Mouse (Mus musculus): Measurements from ENCODE around the gene Dcps. TPM values are rescaled to one million over a fixed set of nuclear protein-coding genes. Genes with fewer than 3 reads are reported as not detected.

Dcps gene
- polyA plus RNA-seq, 3 experiments from 2014 or later, result 83.4 to 94.5 (median 92.4) TPM

- ATAC-seq, result no peak
These were observed 67.8 kb downstream of the Dcps start for GRCm38 (mm10) chr9:35108066-35108465.

- no peak for ATAC-seq
These were observed 68.5 kb downstream of the Dcps start for GRCm38 (mm10) chr9:35107396-35107795.

DNA sequence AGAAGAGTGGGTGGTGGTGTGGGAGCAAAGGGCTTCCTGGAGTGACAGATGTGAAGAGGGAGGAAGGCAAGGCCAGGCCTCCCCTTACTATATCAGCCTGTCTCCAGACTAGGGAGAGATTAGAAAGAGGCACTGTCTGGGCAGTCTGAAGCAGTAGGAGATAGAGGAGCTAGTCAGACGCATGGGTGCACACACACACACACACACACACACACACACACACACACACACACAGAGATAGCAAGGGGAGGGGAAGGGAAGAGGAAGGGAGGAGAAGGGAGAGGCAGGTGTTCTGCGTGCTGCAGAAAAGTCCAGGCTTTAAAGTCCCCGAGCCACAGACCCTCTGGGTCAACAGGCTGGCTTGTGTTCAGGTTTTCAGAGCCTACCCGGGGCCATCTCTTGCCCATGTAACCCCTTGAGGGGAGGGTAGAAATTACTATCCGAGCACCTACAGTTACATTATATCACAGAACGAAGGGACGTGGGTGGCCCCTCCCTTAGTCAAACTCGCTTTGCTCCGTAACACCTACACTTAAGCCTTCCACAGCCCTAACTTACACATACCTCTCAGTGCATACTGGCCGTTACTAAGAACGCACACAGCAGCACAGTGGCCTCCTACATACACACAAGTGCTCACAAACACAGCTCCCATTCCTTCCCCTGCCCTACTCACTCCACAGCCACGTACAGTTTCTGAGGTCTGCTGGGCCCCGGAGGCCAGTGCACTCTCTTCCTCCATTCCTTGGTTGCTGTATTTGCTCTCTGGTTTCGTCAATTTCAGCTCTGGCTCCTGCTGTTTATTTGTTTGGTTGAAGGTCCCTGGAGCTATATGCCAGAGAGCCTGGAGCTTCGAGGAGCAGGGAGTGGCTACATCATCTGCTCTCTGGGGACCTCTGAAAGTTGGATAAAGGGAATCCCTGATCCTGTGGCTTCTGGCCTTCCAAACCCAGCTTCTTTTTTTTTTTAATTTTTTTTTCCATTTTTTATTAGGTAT, 69.7 kb downstream of the Dcps start:
- peak; percentile 67 for ATAC-seq

- no peak for ATAC-seq
These were observed 70.4 kb downstream of the Dcps start for GRCm38 (mm10) chr9:35105438-35105837.

DNA sequence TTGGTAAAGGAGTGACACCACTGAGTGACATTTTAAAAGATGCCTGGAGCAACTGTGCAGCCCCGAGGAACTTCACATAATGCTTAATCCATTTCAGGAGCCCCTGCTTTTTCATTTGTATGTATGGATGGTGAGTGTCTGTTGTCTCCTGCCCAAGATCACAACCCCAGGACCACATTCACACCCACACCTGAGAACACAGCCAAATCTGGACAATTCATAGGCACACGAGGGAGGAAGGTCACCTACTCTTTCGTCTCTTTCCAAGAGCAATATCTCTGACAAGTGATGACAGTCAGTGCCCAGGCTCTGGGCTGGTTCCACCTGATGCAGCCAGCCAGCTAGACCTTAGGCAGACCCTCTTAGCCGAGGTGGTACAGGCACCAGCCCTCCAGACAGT, 71.2 kb downstream of the Dcps start:
- ATAC-seq, result no peak

DNA sequence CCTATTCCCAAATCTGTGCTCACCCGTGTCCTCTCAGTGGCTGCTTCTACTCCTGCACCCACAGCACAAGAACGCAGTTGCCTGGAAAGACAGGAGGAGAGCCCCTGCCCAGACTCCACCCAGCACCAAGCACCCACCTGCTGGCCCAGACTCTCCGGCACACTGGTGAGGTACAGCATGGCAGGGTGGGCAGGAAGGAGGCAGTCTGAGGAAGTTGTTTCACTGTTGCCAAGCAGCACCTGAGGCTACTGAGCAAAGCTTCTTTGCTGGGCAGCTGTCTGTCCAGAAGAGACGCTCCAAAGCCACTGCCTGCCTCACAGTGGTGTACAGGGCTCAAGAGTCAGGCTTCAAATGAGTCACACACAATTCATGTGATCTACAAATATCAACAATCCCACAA, 77.1 kb downstream of the Dcps start:
- ATAC-seq, result no peak

DNA sequence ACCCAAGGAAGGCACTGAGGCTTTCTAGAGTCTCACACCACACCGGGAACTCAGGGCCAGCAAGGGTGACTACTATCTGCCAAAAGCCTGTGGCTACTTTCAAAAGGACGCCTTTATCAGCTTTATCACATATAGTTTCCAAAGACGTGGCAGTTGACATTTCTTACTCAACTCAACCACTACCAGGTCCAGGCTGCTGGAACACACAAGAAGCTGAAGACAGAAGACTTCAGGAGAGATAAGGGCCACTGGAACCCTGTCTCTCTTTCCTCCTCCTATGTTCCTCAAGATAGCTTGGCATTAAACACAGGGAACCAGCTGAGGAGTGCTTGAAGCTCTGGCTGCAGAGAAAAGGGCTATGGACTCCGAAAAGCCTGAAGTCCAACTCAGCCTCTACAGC, 78.0 kb downstream of the Dcps start:
- ATAC-seq, result no peak

- ATAC-seq, result no peak
These were observed 80.1 kb downstream of the Dcps start for GRCm38 (mm10) chr9:35095726-35096125.

- ATAC-seq, result no peak
These were observed 82.5 kb downstream of the Dcps start for GRCm38 (mm10) chr9:35093350-35093749.

GRCm38 (mm10) chr9:35092904-35093303, 83.0 kb downstream of the Dcps start:
- no peak for ATAC-seq

Other genes starting within 250 kb of the Dcps start
- 10 to 100 TPM; 11.2 to 29.1 (median 17.9) TPM for gene St3gal4, start 56.8 kb downstream of the Dcps start, polyA plus RNA-seq (2017; shearing (Covaris generic))
- 100 to 1,000 TPM in 1 of 3 experiments, 10 to 100 TPM in 2; 87.5 to 100 (median 90.5) TPM for gene Srpr, start 24.1 kb upstream of the Dcps start, polyA plus RNA-seq (2017; shearing (Covaris generic))
- gene Tirap, start 24.2 kb upstream of the Dcps start, polyA plus RNA-seq (2017; shearing (Covaris generic)), result 1 to 10 TPM; 3.8 to 4.5 (median 4.5) TPM
- 10 to 100 TPM; 22.1 to 33.3 (median 27.3) TPM for gene Foxred1, start 35.0 kb upstream of the Dcps start, polyA plus RNA-seq (2017; shearing (Covaris generic))
- gene Fam118b, start 91.7 kb upstream of the Dcps start, polyA plus RNA-seq (2017; shearing (Covaris generic)), result 10 to 100 TPM; 45.5 to 66.0 (median 60.7) TPM
- 10 to 100 TPM; 31.2 to 40.4 (median 39.0) TPM for gene Rpusd4, start 91.8 kb upstream of the Dcps start, polyA plus RNA-seq (2017; shearing (Covaris generic))
- gene Cdon, start 245.1 kb upstream of the Dcps start, polyA plus RNA-seq (2017; shearing (Covaris generic)), result 1 to 10 TPM; 2.6 to 3.6 (median 3.2) TPM

Measured in inflammation-experienced regulatory T-cells, adult 6 months (primary cell).